Mouse (Mus musculus) T-helper 2 cell (primary cell): ENCODE results near the gene Cfd.

Experiments
- in situ Hi-C: fragments of 300-600 bp; cut with MboI, MseI; formaldehyde crosslinking; loops from one replicate; pipeline ENCODE4 v1.15.1; 2025; ENCODE audit warnings: high pct_unique_total_duplicates

The Cfd gene

GRCm38 (mm10) chr10:79933861-79934260 is 43.2 kb downstream of the Cfd start:
- in situ Hi-C loops, result no loop called here

DNA sequence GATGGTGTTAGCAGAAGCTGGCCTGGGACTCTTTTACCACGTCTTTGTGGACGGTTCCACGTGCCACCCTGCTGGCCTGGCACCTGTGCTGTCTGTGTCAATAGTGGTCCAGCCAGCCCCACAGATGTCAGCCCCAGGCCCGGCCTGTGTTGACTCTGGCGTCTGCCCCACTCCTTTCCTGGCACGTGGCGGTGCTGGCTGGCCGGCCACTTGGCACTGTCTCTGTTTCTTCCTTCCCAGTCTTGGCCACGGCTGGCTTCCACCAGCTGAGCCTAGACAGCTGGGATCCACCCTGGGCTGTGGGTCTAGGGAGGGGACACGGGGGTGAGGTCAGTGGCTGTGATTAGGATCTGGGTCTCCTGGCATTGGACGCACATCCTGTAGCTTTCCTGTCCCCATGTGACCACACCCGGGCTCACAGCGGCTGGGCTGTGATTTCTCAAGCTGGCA is 43.6 kb downstream of the Cfd start:
- in situ Hi-C loops, result no loop called here

GRCm38 (mm10) chr10:79934794-79935569 is 44.3 kb downstream of the Cfd start:
- in situ Hi-C loops, result no loop called here

- in situ Hi-C loops, result no loop called here
Observed at GRCm38 (mm10) chr10:79936284-79936910, 45.7 kb downstream of the Cfd start.

DNA sequence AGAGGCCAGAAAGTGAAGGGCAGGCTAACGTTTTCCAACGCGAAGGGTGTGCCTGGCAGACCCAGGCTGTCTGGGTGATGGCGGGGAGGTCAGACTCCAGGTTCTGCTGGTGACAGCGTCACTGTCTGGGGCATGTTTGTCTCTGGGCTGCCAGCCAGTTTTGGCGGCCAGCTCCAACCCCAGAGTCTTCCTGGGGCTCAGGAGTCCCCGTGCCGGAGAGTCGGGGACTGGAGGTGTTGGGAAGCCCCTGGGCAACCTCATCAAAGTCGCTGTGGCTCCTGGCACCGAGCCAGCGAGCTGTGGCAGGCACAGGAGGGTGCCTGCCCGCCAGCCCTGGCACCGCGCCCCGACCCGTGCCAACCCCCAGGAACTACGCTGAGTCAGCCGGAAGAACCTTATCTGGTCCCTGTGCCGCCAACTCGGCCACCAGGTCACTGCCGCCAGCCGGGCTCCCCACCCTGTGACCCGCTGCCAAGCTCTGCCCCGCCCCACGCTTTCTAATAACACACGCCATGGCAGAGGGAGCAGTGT is 46.3 kb downstream of the Cfd start:
- in situ Hi-C loops, result no loop called here

DNA sequence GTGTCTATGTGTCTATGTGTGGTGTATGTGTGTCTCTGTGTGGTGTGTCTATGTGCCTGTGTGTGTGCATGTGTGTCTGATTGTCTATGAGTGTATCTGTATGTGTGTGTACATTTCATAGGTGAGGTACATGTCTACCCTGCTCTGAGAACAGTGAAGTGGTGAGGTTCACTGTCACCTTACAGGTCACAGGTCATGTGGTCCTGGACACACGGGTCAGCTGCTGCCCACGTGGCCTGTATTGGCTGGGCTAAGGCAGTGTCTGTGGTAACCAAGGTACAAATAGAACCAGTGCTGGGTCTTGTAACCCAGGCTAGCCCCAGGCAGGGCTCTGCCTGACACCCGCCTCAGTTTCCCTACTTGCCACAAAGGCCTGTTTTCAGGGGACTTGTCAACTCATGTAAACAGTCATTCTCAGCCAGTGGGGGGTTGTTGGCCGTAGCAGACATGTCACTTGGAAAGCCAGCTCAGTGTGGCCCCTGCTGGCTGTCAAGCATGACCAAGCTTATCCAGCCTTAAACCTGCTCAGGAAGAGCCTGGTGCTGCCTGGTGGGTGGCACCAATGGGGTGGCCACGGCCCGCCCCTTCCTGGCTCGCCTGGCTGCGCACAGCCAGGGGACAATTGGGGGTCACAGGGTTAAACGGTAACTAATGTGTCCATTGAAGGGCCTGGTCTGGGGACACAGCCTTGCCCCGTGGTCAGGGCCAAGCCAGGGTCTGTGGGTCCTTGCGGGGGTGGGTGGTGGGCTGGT is 47.3 kb downstream of the Cfd start:
- in situ Hi-C loops, result no loop called here

DNA sequence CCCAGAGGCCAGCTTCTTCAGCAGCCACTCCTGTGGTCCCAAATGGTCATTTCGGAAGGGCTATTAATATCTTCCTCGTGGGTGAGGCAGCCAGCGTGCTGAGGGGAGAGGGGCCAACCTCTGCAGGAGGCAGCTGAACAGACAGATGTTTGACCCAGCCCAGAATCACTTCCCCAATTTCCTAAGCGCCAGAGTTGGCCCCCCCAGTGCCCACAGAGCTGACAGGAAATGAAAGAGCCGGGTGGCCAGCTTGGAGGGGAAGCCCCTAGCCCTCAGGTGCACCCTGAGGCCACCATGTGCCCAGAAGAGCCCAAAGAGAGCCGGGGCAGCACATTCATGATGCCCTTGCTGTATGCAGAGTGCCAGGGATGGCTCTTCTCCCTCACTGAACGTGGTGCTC is 50.1 kb downstream of the Cfd start:
- in situ Hi-C loops, result no loop called here
